Mouse (Mus musculus) thymus, postnatal 25 days (tissue): ENCODE results near the gene Olfr780.
"Not testable (repeated sequence)": the region's sequence is repeated elsewhere in the genome, so short reads cannot be mapped to it uniquely, and the experiment has no call there.

Source experiments
- DNase-seq: peaks from one replicate; pipeline ENCODE4 v3.0.0; 2022

Olfr780 gene

DNA sequence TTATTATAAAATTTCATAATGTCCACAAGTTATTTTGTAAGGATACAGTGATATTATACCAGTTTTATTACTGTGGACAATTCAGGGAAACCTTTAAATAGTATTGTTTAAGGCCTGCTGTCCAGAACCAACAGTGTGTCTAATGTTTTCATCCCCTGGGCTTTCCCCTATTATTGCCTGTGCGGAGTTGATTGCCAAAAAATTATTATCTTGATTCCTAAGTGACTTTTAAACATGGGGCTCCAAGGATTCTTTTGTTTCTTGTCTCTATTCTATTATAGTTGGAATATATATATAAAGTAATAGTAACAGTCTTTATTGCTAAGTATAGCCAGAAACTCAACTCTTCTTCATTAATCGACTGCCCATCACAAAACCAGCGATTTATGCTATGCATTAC is at the start of gene Olfr780:
TSS of gene Olfr780 (plus strand) at position 301 of the 400 bp plus-strand sequence.
- no peak for DNase-seq

DNA sequence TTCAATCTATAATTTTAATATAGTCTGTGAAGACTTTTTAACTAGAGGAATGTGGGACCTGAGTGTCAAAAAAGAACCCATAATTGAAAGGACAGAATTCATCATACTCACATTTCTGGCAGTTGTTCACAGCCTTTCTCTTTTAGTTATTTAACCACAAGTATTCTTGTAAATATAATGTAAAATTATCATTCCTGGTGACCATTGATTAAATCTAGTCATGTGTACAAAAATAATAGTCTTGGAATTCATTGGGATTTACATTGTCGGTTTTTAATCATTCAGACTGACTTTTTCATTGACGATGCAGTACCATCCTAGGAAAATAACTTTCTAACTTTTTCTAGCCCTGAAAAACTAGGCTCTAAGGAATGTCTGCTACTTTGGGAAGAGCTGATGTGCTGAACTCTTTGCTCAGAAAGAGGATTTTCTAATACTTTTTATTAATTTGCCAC is 46.8 kb upstream of the Olfr780 start, which contains the start of gene Olfr777:
TSS of gene Olfr777 (minus strand) at position 405 of the 455 bp plus-strand sequence.
- no peak for DNase-seq

DNA sequence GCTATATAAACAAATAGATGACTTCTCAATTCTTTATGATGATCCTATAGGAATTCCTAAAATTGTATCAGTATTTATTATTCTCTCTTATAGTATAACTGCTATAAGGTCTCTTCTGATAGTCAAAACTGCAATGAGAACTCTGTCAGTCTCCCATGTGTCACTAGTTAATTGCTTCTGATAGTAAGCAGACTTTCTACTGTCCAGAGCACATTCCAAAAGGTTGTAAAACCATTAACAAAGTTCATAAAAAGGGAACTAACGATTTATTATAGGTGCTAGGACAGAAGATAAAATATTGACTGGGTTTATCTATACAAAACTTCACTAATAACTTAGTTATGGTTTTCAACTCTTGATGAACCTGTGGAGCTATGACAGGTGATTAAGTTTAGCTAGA is 4.9 kb upstream of the Olfr780 start:
- DNase-seq: not testable (repeated sequence)

DNA sequence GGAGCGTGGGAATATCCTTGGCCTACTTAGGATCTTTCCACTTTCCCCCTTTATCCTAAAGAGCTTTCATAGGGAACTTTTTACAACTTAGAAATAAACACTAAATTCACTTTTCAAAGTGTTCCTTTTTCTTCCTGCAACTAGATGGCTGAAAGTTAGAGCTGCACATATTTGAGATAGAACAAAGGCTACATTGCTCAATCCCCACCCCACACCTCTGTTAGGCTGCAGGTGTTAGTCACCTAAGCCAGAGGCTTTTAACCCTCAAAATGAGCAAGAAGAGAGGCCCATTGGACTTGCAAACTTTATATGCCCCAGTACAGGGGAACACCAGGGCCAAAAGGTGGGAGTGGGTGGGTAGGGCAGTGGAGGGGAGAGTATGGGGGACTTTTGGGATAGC is 4.4 kb upstream of the Olfr780 start:
- DNase-seq: not testable (repeated sequence)

DNA sequence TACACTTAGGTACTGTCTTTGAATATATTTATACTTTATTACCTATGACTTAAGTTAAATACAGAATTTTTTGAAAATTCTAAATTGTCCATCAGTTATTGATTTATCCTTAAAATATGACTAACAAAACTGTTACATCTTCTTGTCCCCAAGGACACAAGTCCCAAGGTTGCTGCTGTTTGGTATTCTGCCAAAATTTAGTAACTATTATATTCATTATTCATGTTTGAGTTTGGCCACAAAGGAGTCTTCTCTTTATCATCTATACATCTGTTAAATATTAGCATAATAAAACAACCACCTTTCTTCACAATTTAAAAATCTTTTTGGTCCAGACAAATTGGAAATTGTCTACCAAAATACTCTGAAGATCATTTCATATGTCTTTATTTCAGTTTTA is 10.6 kb downstream of the Olfr780 start, which contains the start of gene Olfr781:
TSS of gene Olfr781 (plus strand) at position 301 of the 400 bp plus-strand sequence.
- DNase-seq: no peak

DNA sequence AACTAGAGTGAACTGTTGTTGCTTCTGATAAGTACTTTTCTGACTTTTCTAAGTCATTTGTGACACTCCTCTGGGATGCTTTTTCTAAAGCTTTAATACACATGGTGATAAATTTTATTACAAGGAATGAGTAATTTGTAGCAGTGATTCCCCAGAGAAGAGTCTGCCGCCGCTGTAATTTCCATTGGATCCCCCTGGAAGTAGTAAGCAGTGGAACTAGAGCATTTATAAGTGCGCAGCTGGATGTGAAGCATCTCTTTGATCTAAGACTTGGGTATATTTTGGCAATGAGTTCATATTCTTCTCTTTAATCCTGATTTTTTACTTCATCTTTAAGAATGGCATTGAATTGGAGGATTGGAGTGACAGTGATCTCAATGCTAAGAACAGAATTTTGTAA is 30.6 kb downstream of the Olfr780 start, which contains the start of gene Olfr782:
TSS of gene Olfr782 (plus strand) at position 301 of the 400 bp plus-strand sequence.
- no peak for DNase-seq

DNA sequence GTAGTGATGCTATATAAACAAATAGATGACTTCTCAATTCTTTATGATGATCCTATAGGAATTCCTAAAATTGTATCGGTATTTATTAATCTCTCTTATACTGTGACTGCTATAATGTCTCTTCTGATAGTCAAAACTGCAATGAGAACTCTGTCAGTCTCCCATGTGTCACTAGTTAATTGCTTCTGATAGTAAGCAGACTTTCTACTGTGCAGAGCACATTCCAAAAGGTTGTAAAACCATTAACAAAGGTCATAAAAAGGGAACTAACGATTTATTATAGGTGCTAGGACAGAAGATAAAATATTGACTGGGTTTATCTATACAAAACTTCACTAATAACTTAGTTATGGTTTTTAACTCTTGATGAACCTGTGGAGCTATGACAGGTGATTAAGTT is 34.6 kb downstream of the Olfr780 start:
- not testable (repeated sequence) for DNase-seq

DNA sequence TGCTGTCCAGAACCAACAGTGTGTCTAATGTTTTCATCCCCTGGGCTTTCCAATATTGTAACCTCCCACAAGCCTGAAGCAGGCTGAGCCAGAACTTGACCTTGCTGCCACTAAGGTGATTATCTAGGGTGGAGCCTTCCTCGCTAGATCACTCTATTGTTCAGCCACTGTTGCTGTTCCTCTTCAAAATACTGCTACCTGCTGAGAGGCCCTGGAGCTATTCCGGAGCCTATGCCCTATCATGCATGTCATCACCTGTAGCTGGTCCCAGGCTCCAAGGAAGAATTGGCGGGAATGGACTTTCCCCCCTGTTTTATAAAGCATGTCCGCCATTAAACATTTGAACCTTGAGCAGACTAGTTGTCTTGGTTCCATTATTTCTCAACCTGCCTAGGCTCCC is 38.6 kb downstream of the Olfr780 start:
- not testable (repeated sequence) for DNase-seq

DNA sequence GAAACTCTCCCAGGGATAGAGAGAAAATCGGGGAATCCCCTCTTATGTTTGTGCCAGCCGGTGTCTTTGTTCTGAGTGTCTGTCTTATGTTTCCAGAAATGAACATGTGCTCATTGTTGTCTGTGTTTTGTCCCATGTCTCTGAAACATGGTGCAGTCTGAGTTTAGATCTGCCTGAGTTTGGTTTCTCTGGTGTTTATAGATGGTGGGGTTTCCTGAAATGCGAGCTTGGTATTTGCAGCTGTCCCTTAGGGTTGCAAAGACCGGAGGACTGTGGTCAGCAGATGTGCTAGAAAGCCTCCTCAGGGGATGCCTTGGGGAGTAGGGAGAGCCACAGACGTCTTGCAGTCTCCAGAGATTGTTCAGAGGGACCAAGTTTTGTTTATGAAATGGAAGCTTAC is 39.4 kb downstream of the Olfr780 start:
- no peak for DNase-seq
